Mouse (Mus musculus): ENCODE measurements at regions not wholly inside any gene's neighbourhood (a gene's known extent, or its start where the extent isn't known, plus 50 kb on each side); places are given as distances from the start of the nearest gene placed in this dataset.

- H3K27me3 ChIP-seq (ENCODE audit: control insufficient read depth, insufficient read depth, low read length): no peaks in the 10 kb centered on the region
- 63% methylated on average over 1 of the region's 1 CpGs for WGBS
- no peaks in the 10 kb centered on the region for H3K9me3 ChIP-seq (ENCODE audit: control insufficient read depth, low read length)
- no peak overlapping the region for H3K4me2 ChIP-seq (replicated peaks; ENCODE audit: low read depth, low read length, severe bottlenecking)
- no peak for TF ChIP-seq POLR2A (IDR thresholded peaks at IDR 0.05; ENCODE audit: borderline replicate concordance, extremely low read depth, insufficient read depth, insufficient read length)
- no peak overlapping the region for H3K9ac ChIP-seq (ENCODE audit: low read depth, low read length, severe bottlenecking)
- ATAC-seq (ENCODE audit: low FRiP score, low read depth) (no peak), DNase-seq (ENCODE audit: low spot score) (no peak)
- H3K4me3 ChIP-seq (replicated peaks; ENCODE audit: low read length): no peak overlapping the region
- no peaks in the 10 kb centered on the region for H3K4me1 ChIP-seq (ENCODE audit: control insufficient read depth, insufficient read depth, low read length)
- no peak overlapping the region for H3K27ac ChIP-seq (replicated peaks; ENCODE audit: low read depth, low read length)
- no peaks in the 10 kb centered on the region for H3K36me3 ChIP-seq (ENCODE audit: control insufficient read depth, insufficient read depth, low read length)
Observed at GRCm38 (mm10) chr9:80658755-80659154, 193.5 kb upstream of the Impg1 start.

- no peak overlapping the region for H3K9ac ChIP-seq (ENCODE audit: low read depth, low read length, severe bottlenecking)
- H3K27ac ChIP-seq (replicated peaks; ENCODE audit: low read depth, low read length): no peak overlapping the region
- H3K4me1 ChIP-seq (ENCODE audit: control insufficient read depth, insufficient read depth, low read length): no peaks in the 10 kb centered on the region
- WGBS: 80% methylated on average over 3 of the region's 3 CpGs
- H3K36me3 ChIP-seq (ENCODE audit: control insufficient read depth, insufficient read depth, low read length): no peaks in the 10 kb centered on the region
- no peak for TF ChIP-seq POLR2A (IDR thresholded peaks at IDR 0.05; ENCODE audit: borderline replicate concordance, extremely low read depth, insufficient read depth, insufficient read length)
- no peaks in the 10 kb centered on the region for H3K27me3 ChIP-seq (ENCODE audit: control insufficient read depth, insufficient read depth, low read length)
- no peaks in the 10 kb centered on the region for H3K9me3 ChIP-seq (ENCODE audit: control insufficient read depth, low read length)
- ATAC-seq (ENCODE audit: low FRiP score, low read depth): no peak
- no peak overlapping the region for H3K4me2 ChIP-seq (replicated peaks; ENCODE audit: low read depth, low read length, severe bottlenecking)
- no peak overlapping the region for H3K4me3 ChIP-seq (replicated peaks; ENCODE audit: low read length)
- no peak for DNase-seq (ENCODE audit: low spot score)
Observed at GRCm38 (mm10) chr9:80615114-80615513, 149.8 kb upstream of the Impg1 start.

DNA sequence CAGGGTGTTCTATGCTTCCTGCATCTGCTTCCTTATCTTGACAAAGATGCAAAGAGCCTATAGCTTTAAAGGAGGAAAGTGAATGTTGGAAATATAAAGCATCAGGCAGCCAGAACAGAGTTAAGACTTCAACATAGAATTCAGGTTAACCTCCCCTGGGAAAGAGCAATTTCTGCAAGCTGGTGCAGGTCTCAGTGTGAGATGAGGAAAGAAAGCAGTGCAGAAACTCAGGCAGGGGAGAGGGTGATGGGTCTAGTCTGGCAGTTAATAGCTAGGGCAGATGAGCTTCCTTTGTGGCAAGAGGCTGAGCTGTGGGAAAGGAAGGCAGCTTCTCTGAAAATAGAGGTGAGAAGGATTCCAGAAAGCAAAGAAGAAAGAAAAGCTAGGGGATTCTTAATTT lies 134.7 kb upstream of the Impg1 start:
- no peak for TF ChIP-seq POLR2A (IDR thresholded peaks at IDR 0.05; ENCODE audit: borderline replicate concordance, extremely low read depth, insufficient read depth, insufficient read length)
- Histone ChIP-seq H3K4me3 (replicated peaks; ENCODE audit: low read length) (no peak overlapping the region), H3K9me3 (ENCODE audit: control insufficient read depth, low read length) (no peaks in the 10 kb centered on the region), H3K4me2 (replicated peaks; ENCODE audit: low read depth, low read length, severe bottlenecking) (no peak overlapping the region), H3K36me3 (ENCODE audit: control insufficient read depth, insufficient read depth, low read length) (no peaks in the 10 kb centered on the region), H3K27me3 (ENCODE audit: control insufficient read depth, insufficient read depth, low read length) (no peaks in the 10 kb centered on the region), H3K9ac (ENCODE audit: low read depth, low read length, severe bottlenecking) (no peak overlapping the region), H3K4me1 (ENCODE audit: control insufficient read depth, insufficient read depth, low read length) (no peaks in the 10 kb centered on the region), H3K27ac (replicated peaks; ENCODE audit: low read depth, low read length) (no peak overlapping the region)
- no peak for DNase-seq (ENCODE audit: low spot score)
- ATAC-seq (ENCODE audit: low FRiP score, low read depth): no peak

DNA sequence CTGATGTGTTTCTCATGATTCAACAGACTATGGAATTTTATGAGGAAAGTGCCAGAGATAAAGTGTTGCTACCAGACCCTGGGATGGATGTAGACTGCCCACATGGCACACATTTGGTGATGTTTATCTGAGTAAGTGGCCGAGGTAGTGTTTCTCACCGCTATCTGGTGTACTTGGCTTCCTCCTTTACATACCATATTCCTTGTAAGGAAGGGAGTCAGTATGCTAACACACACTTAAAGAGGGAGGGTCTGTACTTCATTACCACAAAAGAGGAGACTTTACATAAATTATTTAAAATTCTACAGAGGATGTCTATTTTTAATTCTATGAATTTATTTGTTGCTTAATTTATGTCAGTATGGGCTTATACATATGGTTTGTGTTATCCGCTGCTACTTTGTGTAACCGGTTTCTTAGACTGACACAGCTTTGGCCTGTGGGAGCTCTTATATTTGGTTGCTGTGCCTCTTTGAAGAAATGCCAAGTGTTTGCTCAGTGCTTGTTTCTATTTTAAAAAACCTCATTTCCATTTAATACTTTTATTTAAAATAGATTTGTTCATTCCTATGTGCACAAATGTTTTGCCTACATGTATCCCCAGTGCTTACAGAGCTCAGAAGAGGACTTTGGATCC lies 100.2 kb upstream of the Impg1 start:
- DNase-seq (ENCODE audit: low spot score) (peak; percentile 42), ATAC-seq (ENCODE audit: low FRiP score, low read depth) (no peak)
- H3K27me3 ChIP-seq (ENCODE audit: control insufficient read depth, insufficient read depth, low read length): no peaks in the 10 kb centered on the region
- no peaks in the 10 kb centered on the region for H3K4me1 ChIP-seq (ENCODE audit: control insufficient read depth, insufficient read depth, low read length)
- no peak for TF ChIP-seq POLR2A (IDR thresholded peaks at IDR 0.05; ENCODE audit: borderline replicate concordance, extremely low read depth, insufficient read depth, insufficient read length)
- H3K9ac ChIP-seq (ENCODE audit: low read depth, low read length, severe bottlenecking): no peak overlapping the region
- H3K27ac ChIP-seq (replicated peaks; ENCODE audit: low read depth, low read length): no peak overlapping the region
- 64% methylated on average over 4 of the region's 4 CpGs for WGBS
- no peaks in the 10 kb centered on the region for H3K36me3 ChIP-seq (ENCODE audit: control insufficient read depth, insufficient read depth, low read length)
- no peak overlapping the region for H3K4me2 ChIP-seq (replicated peaks; ENCODE audit: low read depth, low read length, severe bottlenecking)
- H3K4me3 ChIP-seq (replicated peaks; ENCODE audit: low read length): no peak overlapping the region
- H3K9me3 ChIP-seq (ENCODE audit: control insufficient read depth, low read length): no peaks in the 10 kb centered on the region

DNA sequence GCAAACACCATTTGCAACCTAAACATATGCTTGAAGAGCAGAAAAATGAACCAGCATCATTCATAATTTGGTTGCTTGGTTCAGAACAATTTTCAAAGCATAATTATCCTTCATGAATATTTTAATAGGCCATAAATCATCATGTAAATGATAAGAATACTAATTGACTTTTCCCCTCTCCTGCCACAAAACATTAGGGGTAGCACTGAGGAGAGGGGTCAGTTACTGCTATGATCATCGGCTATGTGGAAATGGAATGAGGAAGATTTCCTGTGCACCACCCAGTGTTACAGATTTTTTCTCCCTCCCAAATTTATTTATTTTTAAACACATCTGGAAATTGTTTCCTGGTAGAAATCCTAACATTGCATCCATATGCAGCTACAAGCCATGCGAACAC lies 98.4 kb upstream of the Impg1 start:
- TF ChIP-seq POLR2A (IDR thresholded peaks at IDR 0.05; ENCODE audit: borderline replicate concordance, extremely low read depth, insufficient read depth, insufficient read length): no peak
- H3K4me3 ChIP-seq (replicated peaks; ENCODE audit: low read length): no peak overlapping the region
- H3K36me3 ChIP-seq (ENCODE audit: control insufficient read depth, insufficient read depth, low read length): no peaks in the 10 kb centered on the region
- H3K9me3 ChIP-seq (ENCODE audit: control insufficient read depth, low read length): no peaks in the 10 kb centered on the region
- H3K4me2 ChIP-seq (replicated peaks; ENCODE audit: low read depth, low read length, severe bottlenecking): no peak overlapping the region
- no peaks in the 10 kb centered on the region for H3K27me3 ChIP-seq (ENCODE audit: control insufficient read depth, insufficient read depth, low read length)
- DNase-seq (ENCODE audit: low spot score) (no peak), ATAC-seq (ENCODE audit: low FRiP score, low read depth) (no peak)
- 70% methylated on average over 2 of the region's 2 CpGs for WGBS
- H3K9ac ChIP-seq (ENCODE audit: low read depth, low read length, severe bottlenecking): no peak overlapping the region
- no peak overlapping the region for H3K27ac ChIP-seq (replicated peaks; ENCODE audit: low read depth, low read length)
- H3K4me1 ChIP-seq (ENCODE audit: control insufficient read depth, insufficient read depth, low read length): no peaks in the 10 kb centered on the region

Data from limb, embryonic 14.5 days (tissue).